Mouse (Mus musculus): ENCODE data around the gene Tmem80.
A peak's percentile ranks its signal among the peaks of the same experiment; 100 is the strongest.

Gene Tmem80

DNA sequence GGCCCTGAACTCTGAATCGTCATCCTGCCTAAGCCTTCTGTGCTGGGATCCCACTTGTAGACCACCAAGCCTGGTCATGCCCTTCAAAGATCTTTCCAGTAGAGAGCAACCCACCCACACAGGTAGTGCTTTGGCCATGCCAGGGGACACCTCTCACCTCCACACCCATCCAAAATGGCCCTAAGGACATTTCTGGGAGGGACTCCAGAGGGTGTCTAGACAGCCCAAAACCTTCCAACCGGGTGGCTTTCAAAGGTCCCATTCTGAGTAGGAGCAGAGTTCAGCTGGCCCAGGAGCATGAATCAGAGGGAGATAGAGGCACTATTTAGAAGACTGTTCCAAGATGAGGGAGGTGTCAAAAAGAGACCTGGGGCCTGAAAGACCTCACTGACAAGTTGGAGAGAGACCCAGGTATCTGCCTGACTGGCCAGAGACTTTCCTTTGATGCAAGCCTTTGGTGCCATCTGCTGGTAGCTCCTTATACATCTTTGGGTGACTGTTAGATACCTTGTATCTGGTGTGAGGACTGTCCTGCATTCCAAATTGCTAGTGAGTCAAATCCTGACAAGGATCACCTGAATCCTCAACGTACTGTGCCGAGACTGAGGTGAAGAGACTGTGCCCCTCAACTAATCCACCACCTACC is 35.7 kb downstream of the Tmem80 start:
- peak; percentile 74 for DNase-seq

- DNase-seq: no peak
Measured at GRCm38 (mm10) chr7:141363752-141364125, 36.2 kb downstream of the Tmem80 start.

DNA sequence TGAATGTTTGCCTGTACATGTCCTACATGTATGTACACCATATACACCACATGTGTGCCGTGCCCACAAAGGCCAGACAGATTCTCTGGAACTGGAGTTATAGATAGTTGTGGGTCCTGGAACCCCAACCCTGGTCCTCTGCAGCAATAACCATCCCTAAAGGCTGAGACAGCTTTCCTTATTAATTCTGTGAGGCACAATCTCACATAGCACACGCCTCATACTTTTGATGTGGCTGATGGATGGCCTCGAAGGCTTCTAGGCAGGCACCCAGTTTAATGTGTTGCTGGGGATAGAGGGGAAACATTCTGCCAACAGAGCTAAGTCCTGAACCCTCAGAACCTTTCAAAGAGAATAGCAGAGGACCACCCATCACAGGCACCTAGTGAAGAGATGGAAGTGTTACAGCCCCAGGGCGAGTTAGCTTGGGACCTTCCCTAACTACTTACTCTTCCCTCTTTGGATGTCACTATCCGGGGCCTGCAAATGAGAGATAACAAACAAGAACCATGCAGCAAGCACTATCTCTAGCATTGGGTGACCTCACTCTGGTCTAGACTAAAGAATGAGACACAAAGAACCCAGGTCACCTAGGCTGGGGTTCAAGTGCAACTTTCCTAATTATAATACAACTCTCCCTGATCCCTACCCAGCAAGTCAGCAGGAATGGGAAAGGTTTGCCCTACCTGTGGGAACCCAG is 37.0 kb downstream of the Tmem80 start:
- DNase-seq: no peak

GRCm38 (mm10) chr7:141365049-141365445 is 37.5 kb downstream of the Tmem80 start:
- DNase-seq: peak; percentile 34

DNA sequence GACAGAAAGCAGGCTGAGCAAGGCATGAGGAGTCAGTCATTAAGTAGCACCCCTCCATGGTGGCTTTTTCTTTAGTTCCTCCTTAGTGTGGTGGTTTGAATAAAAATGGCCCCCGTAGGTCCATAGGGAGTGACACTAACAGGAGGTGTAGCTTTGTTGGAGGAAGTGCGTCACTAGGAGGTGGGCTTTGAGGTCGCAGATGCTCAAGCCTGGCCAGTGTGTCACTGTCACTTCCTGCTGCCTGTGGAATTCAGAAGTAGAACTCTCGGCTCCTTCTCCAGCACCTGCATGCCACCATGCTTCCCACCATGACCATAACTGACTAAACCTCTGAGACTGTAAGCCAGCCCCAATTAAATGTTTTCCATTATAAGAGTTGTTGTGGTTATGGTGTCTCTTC is 39.8 kb downstream of the Tmem80 start:
- no peak for DNase-seq

DNA sequence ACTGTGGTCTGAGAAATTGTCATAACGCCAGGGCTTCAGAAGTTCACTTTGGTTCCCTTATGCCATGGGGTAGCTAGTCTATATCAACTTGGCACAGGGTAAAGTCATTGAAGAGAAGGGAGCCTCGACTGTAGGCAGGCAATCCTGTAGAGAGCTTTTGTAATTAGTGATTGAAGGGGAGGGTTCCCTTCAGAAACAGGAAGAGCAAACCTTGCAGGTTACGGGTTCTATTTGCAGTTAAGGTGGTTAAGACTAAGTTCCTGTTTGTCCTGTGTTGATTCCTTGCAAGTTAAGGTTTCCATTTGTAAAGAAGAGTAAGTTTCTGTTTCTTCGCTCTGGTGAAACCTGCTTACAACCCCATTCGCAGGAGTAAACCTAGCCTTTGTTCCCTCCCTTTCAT is 42.4 kb downstream of the Tmem80 start:
- no peak for DNase-seq

DNA sequence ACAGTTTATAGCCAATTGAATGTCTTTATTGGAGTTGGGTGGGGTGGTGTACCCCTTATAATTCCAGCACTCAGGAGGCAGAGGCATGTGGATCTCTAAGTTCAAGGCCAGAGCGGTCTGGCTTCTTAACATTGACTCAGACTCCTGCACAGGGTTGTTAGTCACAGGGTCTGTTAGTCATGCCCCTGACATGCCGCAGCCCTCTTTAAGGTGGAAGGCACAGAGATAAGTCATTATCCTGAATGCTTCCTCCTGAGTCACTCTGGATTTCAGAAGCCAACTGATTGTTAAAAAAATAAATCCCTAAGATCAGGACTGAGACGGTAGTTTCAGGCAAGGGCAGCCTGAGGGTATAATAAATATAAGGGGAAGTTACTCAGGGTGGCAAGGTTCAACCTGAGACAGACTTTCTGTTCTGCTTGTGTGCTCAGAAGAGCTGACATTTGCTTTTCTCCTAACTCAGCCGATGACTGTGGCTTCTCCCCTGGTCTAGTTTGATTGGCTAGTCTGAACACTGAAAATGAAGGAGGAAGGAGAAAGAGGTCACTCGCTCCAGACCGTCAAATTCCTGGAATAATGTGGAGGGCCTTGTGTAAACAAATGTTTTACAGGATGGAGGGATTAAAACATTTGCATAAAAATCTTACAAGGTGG is 44.5 kb downstream of the Tmem80 start:
- no peak for DNase-seq

- DNase-seq: no peak
Measured at GRCm38 (mm10) chr7:141373611-141374010, 46.1 kb downstream of the Tmem80 start.

- DNase-seq: no peak
Measured at GRCm38 (mm10) chr7:141374399-141374798, 46.9 kb downstream of the Tmem80 start.

- no peak for DNase-seq
Measured at GRCm38 (mm10) chr7:141379584-141379983, 52.0 kb downstream of the Tmem80 start.

DNA sequence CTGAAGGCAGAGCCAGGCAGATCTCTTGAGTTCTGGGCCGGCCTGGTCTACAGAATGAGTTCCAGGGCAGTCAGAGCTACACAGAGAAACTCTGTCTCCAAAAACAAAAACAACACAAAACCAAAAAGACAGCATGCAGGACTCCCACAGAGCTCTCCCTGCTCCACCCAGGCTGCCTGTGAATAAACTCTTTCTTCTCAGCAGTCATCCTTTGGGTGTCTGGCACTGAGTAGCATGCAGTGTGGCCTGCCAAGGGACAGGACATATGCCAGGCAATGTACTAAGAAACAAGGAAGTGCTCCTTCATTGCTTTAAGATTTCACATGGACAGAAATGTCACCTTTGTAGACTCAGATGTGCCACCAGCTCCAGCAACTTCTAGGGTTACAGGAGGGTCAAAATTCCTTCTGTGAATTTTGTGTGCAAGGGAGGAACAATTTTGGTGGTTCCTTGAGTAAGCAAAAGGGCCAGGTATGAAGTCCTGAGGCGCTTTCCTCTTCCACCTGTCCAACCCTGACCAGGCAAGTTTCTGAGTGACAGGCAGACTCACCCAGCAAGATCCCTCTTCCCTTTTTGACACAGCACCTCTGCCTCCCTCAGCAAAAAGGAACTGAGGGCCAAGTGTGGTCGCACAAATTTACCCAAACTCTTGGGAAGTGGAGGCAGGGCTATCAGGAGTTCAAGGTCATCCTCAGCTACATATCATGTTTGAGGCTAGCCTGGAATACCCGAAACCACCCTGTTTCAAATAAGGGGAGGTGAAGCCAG is 53.7 kb downstream of the Tmem80 start:
- peak; percentile 24 for DNase-seq

Data from right cerebral cortex, adult 18-20 months (tissue).